Mouse (Mus musculus): Measurements from ENCODE around the gene Nav3. TPM values are rescaled to one million over a fixed set of nuclear protein-coding genes. Genes with fewer than 3 reads are reported as not detected.
A peak's percentile ranks its signal among the peaks of the same experiment; 100 is the strongest.

Nav3 gene
- total and polyA plus RNA-seq, 2 experiments from 2014 or later = 1.4 to 7.7 TPM

- no peaks in the 10 kb centered on the region for H3K36me3 ChIP-seq (replicated peaks; ENCODE audit: control insufficient read depth, insufficient read depth, low read length)
- H3K27me3 ChIP-seq (ENCODE audit: control insufficient read depth, insufficient read depth, low read length) = no peaks in the 10 kb centered on the region
- H3K4me3 ChIP-seq (ENCODE audit: low read depth, low read length) = no peak overlapping the region
- H3K9ac ChIP-seq (replicated peaks; ENCODE audit: low read depth, low read length) = no peak overlapping the region
- DNase-seq (ENCODE audit: low spot score) = no peak
- 66% methylated on average over 3 of the region's 3 CpGs for WGBS
- no peak for ATAC-seq (ENCODE audit: insufficient read depth, low read depth)
- TF ChIP-seq CTCF (IDR thresholded peaks at IDR 0.05; ENCODE audit: low read depth) = no peak
- no peaks in the 10 kb centered on the region for H3K4me1 ChIP-seq (ENCODE audit: control insufficient read depth, insufficient read depth)
- H3K9me3 ChIP-seq (replicated peaks; ENCODE audit: control insufficient read depth, low read length) = no peaks in the 10 kb centered on the region
- no peak overlapping the region for H3K27ac ChIP-seq (ENCODE audit: low read depth)
- no peak overlapping the region for H3K4me2 ChIP-seq (ENCODE audit: low read depth, low read length)
These were observed 765.4 kb downstream of the Nav3 start for GRCm38 (mm10) chr10:109690564-109690963.

- Histone ChIP-seq H3K4me2 (ENCODE audit: low read depth, low read length) (peak overlapping the region; percentile 37), H3K4me1 (ENCODE audit: control insufficient read depth, insufficient read depth) (no peaks in the 10 kb centered on the region), H3K36me3 (replicated peaks; ENCODE audit: control insufficient read depth, insufficient read depth, low read length) (no peaks in the 10 kb centered on the region), H3K9ac (replicated peaks; ENCODE audit: low read depth, low read length) (no peak overlapping the region), H3K27me3 (ENCODE audit: control insufficient read depth, insufficient read depth, low read length) (no peaks in the 10 kb centered on the region), H3K9me3 (replicated peaks; ENCODE audit: control insufficient read depth, low read length) (no peaks in the 10 kb centered on the region), H3K4me3 (ENCODE audit: low read depth, low read length) (peak overlapping the region; percentile 4; the same call in 1 of the 2 replicates), H3K27ac (ENCODE audit: low read depth) (no peak overlapping the region)
- DNase-seq (ENCODE audit: low spot score) = peak; percentile 54
- peak; percentile 66; the same call in 1 of the 2 replicates for ATAC-seq (ENCODE audit: insufficient read depth, low read depth)
- WGBS = 43% methylated on average over 27 of the region's 27 CpGs
- TF ChIP-seq EP300 (IDR thresholded peaks at IDR 0.05; ENCODE audit: low read depth) = no peak
- TF ChIP-seq CTCF (IDR thresholded peaks at IDR 0.05; ENCODE audit: low read depth) = peak; percentile 64
These were observed 771.6 kb downstream of the Nav3 start for GRCm38 (mm10) chr10:109684109-109685056.

GRCm38 (mm10) chr10:109672896-109673295 is 783.1 kb downstream of the Nav3 start:
- no peaks in the 10 kb centered on the region for H3K9me3 ChIP-seq (replicated peaks; ENCODE audit: control insufficient read depth, low read length)
- no peaks in the 10 kb centered on the region for H3K36me3 ChIP-seq (replicated peaks; ENCODE audit: control insufficient read depth, insufficient read depth, low read length)
- TF ChIP-seq EP300 (IDR thresholded peaks at IDR 0.05; ENCODE audit: low read depth) = no peak
- TF ChIP-seq CTCF (IDR thresholded peaks at IDR 0.05; ENCODE audit: low read depth) = no peak
- H3K27ac ChIP-seq (ENCODE audit: low read depth) = no peak overlapping the region
- no peaks in the 10 kb centered on the region for H3K4me1 ChIP-seq (ENCODE audit: control insufficient read depth, insufficient read depth)
- no peaks in the 10 kb centered on the region for H3K27me3 ChIP-seq (ENCODE audit: control insufficient read depth, insufficient read depth, low read length)
- no peak overlapping the region for H3K4me2 ChIP-seq (ENCODE audit: low read depth, low read length)
- no peak for DNase-seq (ENCODE audit: low spot score)
- ATAC-seq (ENCODE audit: insufficient read depth, low read depth) = no peak
- WGBS = 83% methylated on average over 2 of the region's 2 CpGs
- no peak overlapping the region for H3K9ac ChIP-seq (replicated peaks; ENCODE audit: low read depth, low read length)
- H3K4me3 ChIP-seq (ENCODE audit: low read depth, low read length) = no peak overlapping the region

GRCm38 (mm10) chr10:109667453-109667852 is 788.6 kb downstream of the Nav3 start:
- 71% methylated on average over 4 of the region's 4 CpGs for WGBS
- TF ChIP-seq EP300 (IDR thresholded peaks at IDR 0.05; ENCODE audit: low read depth) (no peak), CTCF (IDR thresholded peaks at IDR 0.05; ENCODE audit: low read depth) (no peak)
- DNase-seq (ENCODE audit: low spot score) = no peak
- Histone ChIP-seq H3K27me3 (ENCODE audit: control insufficient read depth, insufficient read depth, low read length) (no peaks in the 10 kb centered on the region), H3K36me3 (replicated peaks; ENCODE audit: control insufficient read depth, insufficient read depth, low read length) (no peaks in the 10 kb centered on the region), H3K4me3 (ENCODE audit: low read depth, low read length) (no peak overlapping the region), H3K9ac (replicated peaks; ENCODE audit: low read depth, low read length) (no peak overlapping the region), H3K9me3 (replicated peaks; ENCODE audit: control insufficient read depth, low read length) (no peaks in the 10 kb centered on the region), H3K27ac (ENCODE audit: low read depth) (no peak overlapping the region), H3K4me1 (ENCODE audit: control insufficient read depth, insufficient read depth) (no peaks in the 10 kb centered on the region), H3K4me2 (ENCODE audit: low read depth, low read length) (no peak overlapping the region)
- no peak for ATAC-seq (ENCODE audit: insufficient read depth, low read depth)

GRCm38 (mm10) chr10:109664629-109665317 is 791.2 kb downstream of the Nav3 start:
- peak overlapping the region; percentile 22 for H3K4me2 ChIP-seq (ENCODE audit: low read depth, low read length)
- no peaks in the 10 kb centered on the region for H3K4me1 ChIP-seq (ENCODE audit: control insufficient read depth, insufficient read depth)
- 27% methylated on average over 14 of the region's 14 CpGs for WGBS
- no peak for TF ChIP-seq EP300 (IDR thresholded peaks at IDR 0.05; ENCODE audit: low read depth)
- TF ChIP-seq CTCF (IDR thresholded peaks at IDR 0.05; ENCODE audit: low read depth) = peak; percentile 81
- no peaks in the 10 kb centered on the region for H3K36me3 ChIP-seq (replicated peaks; ENCODE audit: control insufficient read depth, insufficient read depth, low read length)
- no peak overlapping the region for H3K27ac ChIP-seq (ENCODE audit: low read depth)
- ATAC-seq (ENCODE audit: insufficient read depth, low read depth) (peak; percentile 33; the same call in 1 of the 2 replicates), DNase-seq (ENCODE audit: low spot score) (peak; percentile 38)
- 0 out of 2 replicates have a peak overlapping the region, but pooled peaks have one; percentile 4 for H3K4me3 ChIP-seq (ENCODE audit: low read depth, low read length)
- H3K27me3 ChIP-seq (ENCODE audit: control insufficient read depth, insufficient read depth, low read length) = no peaks in the 10 kb centered on the region
- H3K9me3 ChIP-seq (replicated peaks; ENCODE audit: control insufficient read depth, low read length) = no peaks in the 10 kb centered on the region
- H3K9ac ChIP-seq (replicated peaks; ENCODE audit: low read depth, low read length) = no peak overlapping the region
